Mouse (Mus musculus) fibroblast of lung, adult 2 months (primary cell): ENCODE measurements around the gene Atp8a2.

ENCODE experiments used
- DNase-seq: peaks from one replicate; pipeline ENCODE4 v3.0.0-alpha.2; 2011; ENCODE audit warnings: low read depth

Atp8a2 gene

DNA sequence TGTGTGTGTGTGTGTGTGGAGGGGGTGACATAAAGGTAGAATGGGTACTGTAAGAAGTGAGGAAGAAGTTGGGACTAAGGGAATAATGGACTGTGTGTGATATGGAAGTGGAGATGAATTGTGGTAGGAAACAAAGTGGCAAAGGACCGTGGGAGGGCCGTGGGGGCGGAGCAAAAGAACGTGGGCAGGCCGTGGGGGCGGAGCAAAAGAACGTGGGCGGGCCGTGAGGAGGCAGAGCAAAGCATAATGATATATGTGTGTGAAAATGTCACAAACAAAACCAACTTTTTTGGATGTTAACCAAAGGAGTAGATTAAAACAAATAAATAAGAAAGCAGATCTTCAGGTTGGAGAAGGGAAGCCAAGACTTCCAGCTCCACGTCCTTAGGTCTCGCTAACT is 44.6 kb downstream of the Atp8a2 start:
- no peak for DNase-seq

DNA sequence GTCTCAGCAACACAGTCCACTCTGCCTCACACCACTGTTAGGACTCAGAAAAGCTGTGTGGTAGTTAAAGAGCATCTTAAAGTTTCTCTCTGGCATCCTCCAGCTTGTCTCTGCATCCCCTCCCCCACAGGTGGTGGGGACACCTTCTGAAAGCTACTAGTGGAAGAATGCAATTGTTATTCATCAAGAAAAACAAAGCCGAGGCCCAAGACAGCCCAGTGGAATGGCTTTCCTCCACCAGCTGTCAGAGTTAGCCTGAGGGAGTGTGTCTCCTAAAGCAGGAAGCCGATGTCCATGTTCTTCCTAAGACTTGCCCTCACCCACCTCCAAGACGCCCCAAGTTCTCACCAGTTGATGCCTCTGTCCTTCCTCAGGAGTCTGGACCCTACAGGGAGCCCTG is 48.1 kb downstream of the Atp8a2 start:
- DNase-seq: no peak

DNA sequence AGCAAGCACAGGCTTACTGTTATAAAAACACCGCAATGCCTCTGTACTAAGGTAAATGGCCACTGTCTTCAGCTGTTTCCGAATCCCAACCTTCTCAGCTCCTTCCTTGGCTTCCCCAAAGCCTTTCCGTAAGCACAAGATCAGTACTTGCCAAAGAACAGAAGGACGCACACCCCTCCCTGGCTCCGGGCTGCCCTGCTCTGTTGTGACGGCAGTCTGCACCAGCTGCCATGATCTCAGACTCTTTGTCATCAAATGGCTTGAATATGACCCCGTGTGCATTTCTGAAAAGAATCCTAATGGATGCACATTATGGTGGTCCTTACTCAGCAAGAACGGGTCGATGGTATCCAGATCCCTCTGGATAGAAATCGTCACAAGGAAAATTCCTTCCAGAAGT is 53.7 kb downstream of the Atp8a2 start:
- DNase-seq: no peak

DNA sequence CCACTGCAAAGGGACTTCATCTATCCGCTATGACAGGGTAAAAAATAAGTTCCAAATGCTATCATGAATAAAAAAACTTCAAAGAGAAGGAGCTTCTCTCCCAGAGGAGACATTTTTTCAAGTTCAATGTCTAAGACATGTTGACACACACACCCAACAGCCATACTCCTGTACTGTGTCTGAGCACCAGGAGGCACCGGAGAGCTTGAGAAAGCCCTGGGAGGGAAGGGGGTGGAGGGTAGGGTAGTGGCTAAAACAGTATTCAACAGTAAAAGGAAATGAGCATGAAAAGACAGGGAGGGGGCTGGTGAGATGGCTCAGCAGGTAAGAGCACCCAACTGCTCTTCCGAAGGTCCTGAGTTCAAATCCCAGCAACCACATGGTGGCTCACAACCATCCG is 58.6 kb downstream of the Atp8a2 start:
- no peak for DNase-seq

DNA sequence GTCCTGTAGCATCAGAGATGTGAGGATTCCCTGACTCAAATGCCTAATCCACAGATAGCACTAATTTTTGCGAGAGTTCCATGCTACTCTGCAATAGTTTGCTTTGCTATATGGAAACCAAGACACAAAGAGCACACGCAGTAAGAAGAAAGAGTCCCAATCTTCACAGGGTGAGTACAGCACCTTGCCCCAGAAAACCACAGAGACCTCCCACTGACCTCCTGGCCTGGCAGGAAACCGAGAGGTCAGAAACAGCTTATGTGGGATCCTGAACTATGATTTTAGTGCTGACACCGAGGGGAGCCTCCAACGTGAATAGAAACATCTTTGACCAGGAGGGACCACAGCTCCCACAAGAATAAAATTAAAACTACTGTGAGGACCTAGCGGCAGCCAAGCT is 59.2 kb downstream of the Atp8a2 start:
- no peak for DNase-seq

DNA sequence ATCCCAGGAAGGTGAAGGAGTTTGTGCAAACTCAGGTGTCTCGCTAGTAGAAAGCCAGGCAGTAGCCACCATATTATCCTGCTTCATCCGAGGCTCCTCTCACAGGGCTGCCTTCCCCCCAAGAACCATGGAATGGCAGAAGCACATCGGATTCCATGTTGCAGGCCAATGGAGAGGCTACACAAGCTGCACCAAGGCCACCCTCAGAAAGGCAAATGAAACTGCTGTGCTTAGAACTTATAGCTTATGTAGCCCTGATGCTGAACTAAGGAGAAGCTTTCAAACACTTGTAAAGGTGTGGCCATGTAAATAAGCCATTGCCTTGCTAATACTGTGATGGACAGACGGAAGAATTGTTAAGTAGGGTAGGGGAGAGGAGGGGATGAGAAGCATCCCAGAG is 61.2 kb downstream of the Atp8a2 start:
- no peak for DNase-seq

DNA sequence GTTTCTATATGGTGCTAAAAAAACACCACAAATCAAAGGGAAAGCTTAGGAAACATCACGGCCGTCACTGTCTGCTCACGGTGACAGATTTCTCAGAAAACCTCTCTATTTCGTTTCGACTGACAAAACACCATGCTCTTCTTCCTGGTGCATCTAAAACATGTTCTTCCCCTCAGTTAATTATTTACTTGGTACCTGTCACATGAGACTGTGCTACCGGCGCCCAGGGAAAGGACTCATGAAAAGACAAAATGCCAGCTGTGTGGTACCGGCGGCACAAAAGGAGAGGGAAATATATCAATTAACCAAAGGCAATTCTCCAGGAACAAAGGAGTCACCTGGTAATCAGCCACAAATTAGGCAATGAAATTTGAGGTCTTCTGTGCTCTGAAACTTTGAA is 62.3 kb downstream of the Atp8a2 start:
- DNase-seq: no peak

DNA sequence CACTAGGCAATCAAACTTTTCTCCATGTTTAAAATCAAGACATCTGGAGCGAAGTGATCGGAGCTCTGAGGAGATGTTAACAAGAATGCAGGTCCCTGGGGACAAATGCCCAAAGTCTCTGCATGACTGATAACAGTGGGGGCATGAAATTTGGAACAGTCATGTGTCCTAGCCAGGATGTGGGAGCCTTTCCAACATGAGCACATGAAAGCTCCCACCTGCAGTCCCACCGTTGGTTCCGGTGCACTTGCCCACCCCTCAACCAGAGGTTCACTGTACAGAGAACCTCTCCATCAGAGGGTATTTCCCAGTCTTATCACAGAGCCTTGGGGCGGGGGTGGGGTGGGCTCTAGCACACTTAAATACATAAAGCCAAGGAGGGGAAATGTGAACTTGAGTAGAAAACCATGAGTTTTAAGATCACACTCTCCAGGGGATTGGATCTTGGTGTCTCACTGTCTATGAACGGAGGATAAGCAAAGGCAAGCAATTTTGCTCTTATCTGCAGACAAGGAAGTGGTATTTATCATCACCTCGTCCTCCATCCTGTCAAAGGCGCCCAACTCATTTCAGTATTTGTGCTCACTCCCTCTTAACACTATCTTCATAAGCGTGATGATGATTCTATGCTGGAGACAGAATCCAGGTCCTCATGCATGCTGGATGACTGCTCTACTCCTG is 65.6 kb downstream of the Atp8a2 start:
- DNase-seq: no peak

DNA sequence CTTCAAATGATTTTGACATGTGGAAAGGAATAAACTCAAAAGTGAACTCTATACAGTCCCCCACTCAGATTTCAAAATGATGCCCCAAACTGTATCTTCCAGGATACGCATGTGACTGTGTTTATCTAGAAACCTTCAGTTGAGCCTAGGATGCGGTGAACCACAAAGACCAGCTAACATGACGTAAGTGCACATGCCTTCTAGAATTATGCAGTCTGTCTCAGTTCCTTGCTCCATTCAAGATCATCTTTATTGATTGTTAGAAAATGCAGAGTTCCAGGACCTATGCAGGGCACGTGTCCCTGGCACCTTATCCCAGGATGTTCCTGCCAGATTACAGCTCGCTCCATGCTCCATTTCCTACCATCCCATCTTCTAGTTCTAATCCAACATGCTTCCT is 67.4 kb downstream of the Atp8a2 start:
- DNase-seq: no peak

DNA sequence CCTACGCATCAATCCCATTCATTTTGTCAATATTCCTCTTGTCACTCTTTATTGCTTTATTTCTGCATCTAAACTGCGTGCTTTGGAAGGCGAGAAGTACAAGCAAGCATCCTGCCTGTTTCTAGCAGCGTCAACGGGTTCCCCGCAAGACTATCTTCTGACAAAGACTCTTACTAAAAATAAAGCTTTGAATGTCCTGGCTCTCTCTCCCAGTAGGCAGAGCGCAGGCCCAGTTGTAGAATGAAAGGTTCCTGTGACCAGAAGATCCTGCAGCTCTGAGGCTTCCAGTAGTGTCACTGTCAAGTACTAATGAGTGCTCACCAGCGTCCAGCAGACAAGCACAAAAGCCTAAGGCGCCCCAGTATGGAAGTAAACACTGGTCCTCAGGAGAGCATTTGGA is 71.8 kb downstream of the Atp8a2 start:
- DNase-seq: no peak

DNA sequence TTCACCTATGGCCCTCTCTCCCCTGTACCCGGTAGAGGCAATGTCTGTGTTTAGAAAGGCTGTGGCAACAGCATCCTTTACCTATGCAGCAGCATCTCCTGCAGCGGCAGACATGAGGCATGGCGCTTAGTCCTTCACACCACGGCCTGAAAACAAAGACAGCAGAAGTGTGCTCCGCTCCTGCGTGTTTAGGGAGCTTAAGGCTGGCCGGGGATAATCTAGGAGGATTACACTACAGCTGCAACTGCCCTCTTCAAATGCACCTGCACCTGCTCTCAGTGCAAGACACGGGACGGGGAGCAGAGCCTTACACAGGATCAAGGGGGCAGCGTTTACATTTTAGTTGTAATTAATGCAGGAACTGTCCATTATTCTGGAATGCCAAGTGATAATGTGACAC is 75.4 kb downstream of the Atp8a2 start:
- DNase-seq: no peak

DNA sequence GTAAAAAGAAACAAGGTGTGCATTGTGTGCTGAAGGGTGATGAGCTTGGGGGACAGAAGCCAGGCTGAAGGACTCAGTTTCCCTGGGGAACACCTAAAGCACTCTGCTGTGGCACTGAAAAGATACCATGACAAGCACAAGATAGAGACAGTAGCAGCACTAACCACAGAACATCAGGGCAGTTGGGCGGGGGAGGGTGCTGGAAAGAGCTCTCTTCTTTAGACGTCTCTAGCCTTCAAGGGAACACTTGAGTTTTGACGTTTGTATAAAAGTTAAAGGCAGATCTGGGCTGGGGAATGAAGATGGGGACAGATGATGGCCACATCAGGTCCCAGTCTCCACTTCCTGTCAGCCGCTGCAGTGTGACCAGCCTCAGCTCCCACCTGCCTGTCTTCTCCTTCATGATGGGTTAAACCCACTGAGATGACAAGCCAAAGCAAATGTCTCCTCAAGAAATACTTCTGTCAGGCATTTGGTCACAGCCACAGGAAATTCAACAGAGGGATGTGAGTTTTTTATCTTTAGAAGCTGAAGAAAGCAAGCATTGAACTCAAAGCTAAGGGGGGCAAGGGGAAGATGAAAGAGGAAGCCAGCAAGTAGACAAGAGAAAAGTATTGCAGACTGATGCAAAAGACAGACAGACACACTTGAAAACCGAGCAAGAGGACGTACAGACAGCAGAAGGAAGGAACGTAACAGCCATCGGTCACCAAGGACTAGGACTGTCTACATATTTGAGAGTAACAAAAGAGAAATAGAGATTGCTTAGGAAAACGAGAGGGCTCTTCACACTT is 79.0 kb downstream of the Atp8a2 start:
- DNase-seq: no peak

DNA sequence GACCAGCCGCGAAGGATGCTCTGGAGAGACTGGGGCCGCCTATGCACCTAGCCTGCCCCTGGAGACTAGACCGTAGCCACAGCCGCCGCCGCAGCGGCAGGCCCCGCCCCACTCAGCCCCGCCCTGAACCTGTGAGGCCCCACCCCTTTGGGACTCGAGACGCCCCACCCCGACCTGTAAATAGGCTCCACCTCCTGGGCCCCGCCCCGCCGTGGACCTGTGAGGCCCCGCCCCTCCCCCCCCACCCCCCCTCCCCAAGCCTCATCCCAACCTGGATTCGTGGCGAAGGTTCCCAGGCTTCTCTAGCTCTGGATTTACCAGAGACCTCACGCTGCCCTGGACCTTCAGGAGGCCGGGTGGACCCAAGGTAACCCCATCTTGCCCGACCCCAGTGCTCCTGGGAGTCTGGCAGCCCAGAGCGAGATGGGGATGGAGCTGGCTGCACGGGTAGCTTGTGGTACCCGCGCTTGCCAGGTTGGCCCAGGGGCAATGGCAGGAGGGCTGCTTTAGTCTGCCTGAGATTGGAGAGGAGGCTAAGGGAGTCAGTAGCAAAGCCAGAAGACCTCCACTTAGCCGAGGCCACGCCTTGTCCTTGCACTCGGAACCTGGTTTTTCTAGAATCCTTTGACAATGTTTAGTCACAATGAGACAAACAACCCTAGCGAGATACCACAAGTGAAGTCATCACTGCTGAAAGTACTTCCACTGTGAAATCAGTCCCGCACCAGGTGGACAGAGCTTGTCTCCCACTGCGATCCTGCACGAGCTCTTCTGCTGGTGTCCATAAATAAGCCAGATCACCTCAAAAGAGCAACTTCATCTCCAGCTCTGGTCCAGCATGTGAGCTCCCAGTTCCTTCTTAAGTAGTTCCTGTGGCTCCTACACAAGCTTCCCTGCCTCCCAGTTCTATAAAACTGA is 109.9 kb downstream of the Atp8a2 start:
- no peak for DNase-seq

DNA sequence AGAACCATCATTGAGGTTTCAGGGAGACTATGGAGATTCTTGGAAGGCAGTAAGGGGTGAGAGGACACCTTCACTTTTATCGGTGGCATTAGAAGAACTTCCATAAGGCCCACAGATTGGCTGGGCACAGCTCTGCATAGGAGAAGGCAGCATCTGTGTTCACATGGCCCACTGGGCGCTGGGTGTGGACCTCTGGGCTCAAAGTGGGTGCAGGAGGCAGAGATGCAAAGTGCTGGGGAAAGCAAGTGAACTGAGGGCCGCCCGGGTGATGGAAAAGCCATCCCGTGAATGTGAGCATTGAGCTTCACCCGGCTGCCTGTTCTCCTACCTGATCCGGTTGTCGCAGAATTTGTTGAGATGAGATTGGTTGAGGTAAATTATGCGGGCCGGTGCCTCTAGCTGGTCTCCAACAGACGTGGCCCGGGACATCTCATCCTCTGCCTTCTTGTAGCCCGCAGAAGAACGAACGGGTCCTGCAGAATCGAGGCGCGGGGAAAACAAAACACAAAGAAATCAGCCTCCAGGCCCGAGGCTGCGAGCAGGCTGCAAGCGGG is 110.6 kb downstream of the Atp8a2 start:
- DNase-seq: no peak

DNA sequence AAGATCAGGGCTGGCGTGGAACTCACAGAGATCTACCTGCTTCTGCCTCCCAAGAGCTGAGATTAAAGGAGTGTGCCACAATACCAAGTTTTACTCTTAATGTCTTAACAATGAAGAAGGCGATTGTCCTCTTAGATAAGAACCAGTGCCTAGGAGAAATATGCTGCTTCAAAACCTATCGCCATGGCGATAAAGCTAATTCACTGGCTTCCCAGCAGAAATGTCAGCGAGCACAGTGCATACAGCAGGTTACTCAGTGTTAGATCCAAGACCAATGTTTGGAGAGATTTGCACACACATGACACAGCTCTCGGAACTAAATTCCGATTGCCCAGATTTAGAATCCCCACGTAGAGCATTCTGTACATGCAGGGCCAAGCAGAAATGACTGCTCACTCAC is 114.2 kb downstream of the Atp8a2 start:
- DNase-seq: no peak

DNA sequence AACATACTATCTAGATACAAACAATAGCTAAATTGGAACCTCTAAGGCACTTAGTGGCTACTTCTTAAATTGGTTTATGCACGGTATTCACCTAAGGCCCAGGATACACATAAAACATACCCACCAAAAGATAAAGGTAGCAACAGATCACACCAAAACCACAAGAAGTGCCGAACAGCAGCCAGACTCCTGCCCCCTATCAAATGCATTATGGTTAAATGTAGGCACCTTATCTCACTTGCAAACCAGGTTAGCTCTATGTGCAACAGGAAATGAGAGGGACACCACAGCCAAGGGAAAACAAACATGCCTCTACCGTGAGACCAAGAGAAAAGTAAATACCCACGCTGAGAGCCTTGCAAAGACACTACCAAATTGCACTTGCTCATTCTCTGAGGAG is 124.5 kb downstream of the Atp8a2 start:
- DNase-seq: no peak

DNA sequence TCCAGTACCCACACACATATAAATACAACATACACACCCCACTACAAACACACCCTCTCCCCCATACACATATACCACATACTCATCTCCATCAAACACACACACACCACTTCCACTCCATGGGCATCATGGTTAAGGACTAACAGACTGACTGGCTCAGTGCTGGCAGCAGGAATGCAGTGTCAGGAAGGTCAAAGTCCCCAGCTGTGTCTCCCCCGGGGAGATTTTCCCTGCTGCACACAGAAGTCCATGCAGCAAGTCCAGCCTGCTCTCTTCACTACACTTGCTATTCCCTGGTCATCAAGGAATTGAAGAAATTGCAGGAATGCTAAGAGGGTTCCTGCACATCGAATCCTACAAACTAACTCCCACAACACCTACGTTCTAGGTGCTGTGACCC is 131.8 kb downstream of the Atp8a2 start:
- no peak for DNase-seq

DNA sequence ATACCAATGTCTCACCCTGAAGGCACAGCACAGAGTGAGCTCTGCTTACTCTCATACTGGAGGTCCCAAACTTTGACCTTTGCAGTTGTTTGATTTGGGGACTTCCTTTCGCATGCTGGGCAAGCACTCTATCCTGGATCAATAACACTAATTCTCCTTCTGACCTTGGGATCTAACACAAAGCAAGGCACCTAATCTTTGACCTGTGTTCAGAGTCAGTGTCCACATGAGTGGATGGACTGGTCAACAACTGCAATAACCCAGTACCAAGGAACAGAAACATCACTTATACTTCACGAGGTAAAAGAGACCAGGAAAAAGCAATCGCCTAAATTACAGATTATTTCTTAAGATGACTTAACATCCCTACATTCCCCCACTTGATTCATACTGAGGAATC is 136.0 kb downstream of the Atp8a2 start:
- no peak for DNase-seq

DNA sequence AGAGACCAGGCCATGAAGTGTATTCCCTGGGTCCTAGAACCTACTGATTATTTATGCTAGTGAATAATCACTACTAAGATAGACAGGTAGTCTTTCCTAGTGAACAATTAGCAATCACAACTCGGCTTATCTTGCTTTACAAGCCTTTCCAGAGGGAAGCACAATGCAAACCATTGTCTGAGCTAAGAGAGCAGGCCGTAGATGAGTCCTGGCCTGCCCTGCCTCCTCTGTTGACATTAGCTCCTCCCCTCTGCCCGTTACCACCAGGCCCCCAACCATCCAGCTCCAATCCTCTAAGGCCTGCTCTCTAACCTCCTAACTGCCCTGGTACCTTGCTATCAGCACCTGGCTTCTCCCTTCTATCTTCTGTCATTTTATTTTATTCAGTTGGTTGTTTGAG is 138.1 kb downstream of the Atp8a2 start:
- DNase-seq: no peak

DNA sequence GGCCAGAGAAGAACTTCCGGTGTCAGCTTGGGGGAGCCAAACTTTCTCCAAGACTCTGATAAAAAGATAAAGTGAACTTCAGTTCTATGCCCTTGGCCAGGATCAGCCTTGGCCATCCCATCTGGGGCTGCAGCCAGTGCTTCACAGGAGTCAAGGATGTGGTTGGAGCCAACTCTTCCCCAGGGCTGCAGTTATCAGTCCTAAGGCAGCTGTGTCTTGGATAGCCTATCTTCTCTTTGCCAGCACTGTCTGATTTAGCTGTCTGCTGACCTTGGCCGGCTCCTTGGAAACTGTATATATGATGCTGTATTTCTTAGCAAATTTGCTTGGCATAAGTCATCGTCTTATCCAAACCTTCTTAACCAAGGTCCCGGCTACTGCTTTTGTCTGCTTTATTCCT is 141.7 kb downstream of the Atp8a2 start:
- no peak for DNase-seq

DNA sequence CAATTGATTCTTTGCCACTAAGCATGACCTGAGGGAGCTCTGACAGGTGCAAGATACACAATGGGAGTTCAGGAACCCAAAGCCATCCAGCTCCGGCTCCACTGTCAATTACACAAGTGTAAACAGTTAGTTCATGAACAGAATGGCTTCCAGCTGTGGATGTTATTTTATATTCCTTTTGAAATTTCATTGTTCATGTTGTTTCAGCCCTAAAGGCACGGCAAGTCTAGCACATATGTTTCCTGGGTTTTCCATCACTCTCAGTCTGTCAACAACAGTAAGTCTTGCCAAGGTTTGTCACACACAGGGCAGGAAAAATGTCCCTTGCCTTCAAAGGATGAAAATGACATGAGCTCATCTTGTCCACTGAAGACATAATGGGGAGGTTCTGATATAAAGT is 166.3 kb downstream of the Atp8a2 start:
- no peak for DNase-seq

DNA sequence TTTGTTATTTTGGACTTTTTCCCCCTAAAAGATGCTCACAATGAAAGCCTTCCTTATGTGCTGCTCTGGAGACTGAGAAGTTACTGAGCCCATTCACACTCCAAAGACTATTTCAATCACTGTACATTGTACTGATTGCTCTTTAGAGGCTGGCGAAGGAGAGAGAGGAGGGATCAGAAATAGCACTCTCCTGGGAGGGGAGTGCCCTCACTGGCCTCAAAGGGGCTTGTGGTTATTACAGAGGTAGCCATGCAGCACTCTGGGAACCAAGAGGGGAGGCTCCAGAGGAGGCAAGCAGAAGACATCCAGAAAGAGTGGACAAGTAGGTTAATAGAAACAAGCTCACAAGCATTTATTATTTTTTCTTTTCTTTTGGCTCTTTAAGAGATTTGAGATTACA is 169.8 kb downstream of the Atp8a2 start:
- DNase-seq: no peak

DNA sequence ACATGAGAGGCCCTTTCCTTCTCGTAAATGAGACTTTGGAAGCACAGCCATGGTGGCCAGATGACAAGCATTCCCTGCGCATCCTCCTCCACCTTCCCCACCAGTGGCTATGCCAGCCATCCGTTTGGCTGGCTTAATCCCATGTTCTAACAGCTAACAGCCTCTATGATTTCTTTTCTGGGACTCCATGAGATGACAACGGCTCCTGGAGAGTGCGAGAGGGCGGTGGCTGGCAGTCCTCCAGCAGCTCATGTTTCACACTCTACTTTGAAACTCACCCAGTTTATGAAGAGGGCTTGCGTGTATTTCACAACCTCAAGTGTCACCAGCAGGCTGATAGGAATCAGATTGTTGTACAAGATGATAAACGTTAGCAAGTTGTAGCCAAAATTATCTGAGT is 170.3 kb downstream of the Atp8a2 start:
- DNase-seq: peak; percentile 14
